Mouse (Mus musculus): Measurements from ENCODE around the gene Pdgfb.

DNA sequence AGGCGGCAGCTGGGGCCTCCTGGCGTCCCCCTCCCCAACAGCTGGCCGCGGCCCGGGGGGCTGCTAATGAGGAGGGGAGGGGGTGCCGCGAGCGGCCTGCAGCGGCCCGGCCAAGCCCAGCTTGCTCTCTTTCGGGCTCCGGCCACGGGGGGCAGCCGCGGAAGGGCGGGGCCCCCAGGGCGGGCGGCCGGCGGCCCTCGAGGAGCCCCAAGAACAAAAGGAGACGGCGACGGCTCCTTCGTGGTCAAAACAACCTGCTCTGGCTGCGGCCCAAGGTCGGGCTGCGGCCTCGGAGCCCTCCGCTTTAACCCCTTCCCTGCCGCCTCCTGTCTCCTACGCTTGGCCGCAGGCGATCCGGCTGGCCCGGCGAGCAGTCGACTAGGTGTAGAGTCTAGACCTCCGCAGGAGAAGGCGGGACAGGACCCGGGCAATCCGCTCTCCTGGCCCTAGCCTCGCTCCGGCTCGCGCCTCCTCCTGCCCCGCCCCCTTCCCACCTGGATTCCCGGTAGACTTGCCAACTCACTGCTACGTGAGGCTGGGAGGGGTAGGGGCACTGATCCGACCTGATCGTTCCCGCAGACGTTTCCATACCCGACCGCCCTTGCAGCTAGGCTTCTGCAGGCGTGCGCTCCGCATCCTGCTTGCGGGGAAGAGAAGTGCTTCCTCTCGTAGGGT, 2.1 kb downstream of the Pdgfb start:
- TF ChIP-seq CTCF (IDR thresholded peaks at IDR 0.05; ENCODE audit: low read depth) (no peak), EP300 (IDR thresholded peaks at IDR 0.05; ENCODE audit: low read depth) (no peak)
